Mouse (Mus musculus): Measurements from ENCODE around the gene Ppp1r12c. TPM values are rescaled to one million over a fixed set of nuclear protein-coding genes. Genes with fewer than 3 reads are reported as not detected.
A peak's percentile ranks its signal among the peaks of the same experiment; 100 is the strongest.

Ppp1r12c gene
- total and polyA plus RNA-seq, 3 experiments: 55.8 to 103 (median 71.0) TPM

DNA sequence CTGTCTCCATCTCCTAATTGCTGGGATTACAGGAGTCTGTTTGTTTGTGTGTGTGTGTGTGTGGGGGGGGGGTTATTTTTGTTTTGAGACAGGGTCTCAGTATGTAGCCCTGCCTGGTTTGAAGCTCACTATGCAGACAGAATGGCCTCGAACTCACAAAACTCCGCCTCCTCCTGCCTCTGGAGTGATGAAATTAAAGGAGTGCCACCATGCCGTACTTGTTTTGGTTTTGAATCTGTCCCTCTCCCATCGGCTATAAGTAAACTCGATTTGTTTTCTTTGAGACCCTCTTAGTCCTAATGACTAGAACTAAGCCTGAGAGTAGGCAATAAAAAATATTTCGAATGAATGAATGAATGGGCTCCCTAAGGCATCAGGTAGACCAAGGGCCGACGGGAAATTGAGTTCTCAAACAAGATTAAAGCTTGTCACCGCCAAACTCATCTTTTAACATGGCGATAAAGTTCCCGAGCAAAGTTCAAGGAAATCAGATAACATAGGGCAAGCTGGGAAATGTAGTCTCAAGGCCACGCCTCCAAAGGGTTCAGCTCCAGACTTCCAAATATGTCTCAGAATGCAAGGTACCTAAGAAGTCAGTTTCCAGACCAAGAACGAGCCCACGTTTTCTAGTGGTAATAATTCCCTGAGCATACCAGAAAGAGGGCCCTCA is 1.1 kb upstream of the Ppp1r12c start:
- H3K79me2 ChIP-seq (replicated peaks; ENCODE audit: control insufficient read depth, extremely low read depth, insufficient read depth, poor library complexity, severe bottlenecking): peaks cover 38% of the 10 kb centered on the region
- dilution Hi-C loops (cut with MboI; ENCODE audit: extremely low pct_ligation_motif_present, extremely low pct_unique_long_range_greater_than_20kb, low sequenced_read_pairs) (no loop called here), in situ Hi-C loops (cut with MboI; ENCODE audit: low pct_ligation_motif_present, low pct_unique_long_range_greater_than_20kb, low sequenced_read_pairs) (no loop called here)
- H3K4me3 ChIP-seq (replicated peaks in 1 of 3; ENCODE audit: low read depth in 2 of 3, low read length in 2 of 3, poor library complexity in 1 of 3): peak overlapping the region; percentile 69 to 99 (median 99)
- DNase-seq (ENCODE audit: extremely low read depth): peak; percentile 60
- H3K27me3 ChIP-seq (replicated peaks): no peaks in the 10 kb centered on the region
- H3K9ac ChIP-seq (ENCODE audit: insufficient read depth, low read depth): peak overlapping the region; percentile 94
- H3K4me1 ChIP-seq (ENCODE audit: control insufficient read depth in 1 of 2, insufficient read depth in 2 of 2): peaks cover 40 to 62% of the 10 kb centered on the region in 2 experiments
- H3K27ac ChIP-seq (ENCODE audit: insufficient read depth, low read depth): peak overlapping the region; percentile 85; the same call in 1 of the 2 replicates
- H3K9me3 ChIP-seq (replicated peaks; ENCODE audit: low read length): no peaks in the 10 kb centered on the region
- peaks cover 0 to 23% of the 10 kb centered on the region in 2 experiments for H3K36me3 ChIP-seq (replicated peaks in 1 of 2; ENCODE audit: control insufficient read depth in 1 of 2, insufficient read depth in 1 of 2, low read length in 1 of 2)
- H3K4me2 ChIP-seq (ENCODE audit: insufficient read depth, low read depth, poor library complexity, severe bottlenecking): peak overlapping the region; percentile 91
- TF ChIP-seq MAZ (IDR thresholded peaks at IDR 0.05; ENCODE audit: low read depth, low read length): no peak
- no peak for TF ChIP-seq RCOR1 (conservative IDR thresholded peaks at IDR 0.05; ENCODE audit: low read depth, low read length)
- no peak for TF ChIP-seq PAX5 (IDR thresholded peaks at IDR 0.05; ENCODE audit: low read length)
- no peak for TF ChIP-seq SMC3 (IDR thresholded peaks at IDR 0.05; ENCODE audit: low read depth, low read length)
- TF ChIP-seq MAFK (IDR thresholded peaks at IDR 0.05; ENCODE audit: insufficient replicate concordance, low read length): no peak
- no peak for TF ChIP-seq MXI1 (IDR thresholded peaks at IDR 0.05; ENCODE audit: low read depth, low read length)
- TF ChIP-seq NELFE (IDR thresholded peaks at IDR 0.05; ENCODE audit: low read depth, low read length): no peak
- TF ChIP-seq RAD21 (IDR thresholded peaks at IDR 0.05; ENCODE audit: low read depth, low read length): no peak
- peak; percentile 85 for TF ChIP-seq HCFC1 (IDR thresholded peaks at IDR 0.05; ENCODE audit: low read depth, low read length)
- no peak for TF ChIP-seq ZKSCAN1 (IDR thresholded peaks at IDR 0.05; ENCODE audit: borderline replicate concordance, low read depth, low read length)
- 0 out of 2 replicates have a peak, but pooled peaks have one; percentile 13 for TF ChIP-seq ZMIZ1 (IDR thresholded peaks at IDR 0.05; ENCODE audit: low read depth, low read length)
- no peak; the same call in 1 of the 2 replicates for TF ChIP-seq ELF1 (IDR thresholded peaks at IDR 0.05; ENCODE audit: low read depth, low read length)

DNA sequence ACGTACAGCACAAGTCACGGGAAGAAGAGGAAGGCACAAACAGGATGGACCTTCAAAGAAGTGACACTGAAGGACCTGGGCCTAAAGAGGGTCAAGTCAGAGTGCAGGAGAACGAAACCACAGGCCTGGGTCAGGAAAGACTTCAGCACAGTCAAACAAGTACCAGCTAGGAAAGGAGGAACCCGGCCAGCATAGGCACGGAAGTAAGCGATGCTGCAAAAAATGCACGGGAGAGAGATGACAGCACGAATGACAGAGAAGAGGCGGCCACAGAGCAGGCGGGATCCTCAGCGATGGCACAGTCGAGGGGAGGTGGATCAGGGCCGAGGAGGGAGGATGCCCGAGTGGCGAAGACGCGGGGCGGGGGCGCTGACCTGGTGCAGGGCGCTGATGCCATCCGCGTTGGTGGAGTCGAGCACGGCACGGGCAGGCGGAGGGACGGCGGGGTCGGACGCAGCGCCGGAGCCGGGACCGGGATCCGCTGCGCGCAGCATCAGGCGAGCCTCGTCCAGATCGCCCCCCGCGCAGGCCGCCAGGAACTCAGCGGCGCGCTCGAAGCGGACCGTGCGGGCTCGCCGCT is 498 bp downstream of the Ppp1r12c start:
- in situ Hi-C loops (cut with MboI; ENCODE audit: low pct_ligation_motif_present, low pct_unique_long_range_greater_than_20kb, low sequenced_read_pairs) (no loop called here), dilution Hi-C loops (cut with MboI; ENCODE audit: extremely low pct_ligation_motif_present, extremely low pct_unique_long_range_greater_than_20kb, low sequenced_read_pairs) (no loop called here)
- H3K4me3 ChIP-seq (replicated peaks in 1 of 3; ENCODE audit: low read depth in 2 of 3, low read length in 2 of 3, poor library complexity in 1 of 3): peak overlapping the region; percentile 74 to 99 (median 99)
- no peaks in the 10 kb centered on the region for H3K27me3 ChIP-seq (replicated peaks)
- no peak for TF ChIP-seq ETS1 (conservative IDR thresholded peaks at IDR 0.05; ENCODE audit: low read depth, low read length)
- TF ChIP-seq TCF12 (IDR thresholded peaks at IDR 0.05; ENCODE audit: low read depth, low read length): no peak
- no peak for TF ChIP-seq UBTF (IDR thresholded peaks at IDR 0.05; ENCODE audit: low read depth, low read length)
- TF ChIP-seq KAT2A (IDR thresholded peaks at IDR 0.05; ENCODE audit: insufficient replicate concordance, low read length): no peak
- TF ChIP-seq USF1 (IDR thresholded peaks at IDR 0.05; ENCODE audit: low read depth, low read length): no peak
- 0 out of 2 replicates have a peak, but pooled peaks have one; percentile 6 for TF ChIP-seq BHLHE40 (IDR thresholded peaks at IDR 0.05; ENCODE audit: low read depth, low read length)
- peak; percentile 43; the same call in 1 of the 2 replicates for TF ChIP-seq SIN3A (IDR thresholded peaks at IDR 0.05; ENCODE audit: low read length)
- TF ChIP-seq MXI1 (IDR thresholded peaks at IDR 0.05; ENCODE audit: low read depth, low read length): peak; percentile 50
- no peak for TF ChIP-seq RCOR1 (conservative IDR thresholded peaks at IDR 0.05; ENCODE audit: low read depth, low read length)
- no peak for TF ChIP-seq CHD1 (IDR thresholded peaks at IDR 0.05; ENCODE audit: low read depth, low read length)
- TF ChIP-seq ZNF384 (IDR thresholded peaks at IDR 0.05; ENCODE audit: low read depth, low read length): no peak
- no peak for TF ChIP-seq MEF2A (IDR thresholded peaks at IDR 0.05; ENCODE audit: borderline replicate concordance, low read depth, low read length)
- H3K9me3 ChIP-seq (replicated peaks; ENCODE audit: low read length): no peaks in the 10 kb centered on the region
- H3K27ac ChIP-seq (ENCODE audit: insufficient read depth, low read depth): peak overlapping the region; percentile 52
- H3K79me2 ChIP-seq (replicated peaks; ENCODE audit: control insufficient read depth, extremely low read depth, insufficient read depth, poor library complexity, severe bottlenecking): peaks cover 51% of the 10 kb centered on the region
- peaks cover 40 to 74% of the 10 kb centered on the region in 2 experiments for H3K4me1 ChIP-seq (ENCODE audit: control insufficient read depth in 1 of 2, insufficient read depth in 2 of 2)
- H3K36me3 ChIP-seq (replicated peaks in 1 of 2; ENCODE audit: control insufficient read depth in 1 of 2, insufficient read depth in 1 of 2, low read length in 1 of 2): peaks cover 14 to 39% of the 10 kb centered on the region in 2 experiments
- peak overlapping the region; percentile 94 for H3K9ac ChIP-seq (ENCODE audit: insufficient read depth, low read depth)
- peak overlapping the region; percentile 98 for H3K4me2 ChIP-seq (ENCODE audit: insufficient read depth, low read depth, poor library complexity, severe bottlenecking)
- peak; percentile 47 for DNase-seq (ENCODE audit: extremely low read depth)
